Mouse (Mus musculus): ENCODE results near the gene Kcnk15. TPM values are rescaled to one million over a fixed set of nuclear protein-coding genes. Genes with fewer than 3 reads are reported as not detected.

The Kcnk15 gene
- polyA plus RNA-seq, 1 experiment from 2014 or later, result not detected

DNA sequence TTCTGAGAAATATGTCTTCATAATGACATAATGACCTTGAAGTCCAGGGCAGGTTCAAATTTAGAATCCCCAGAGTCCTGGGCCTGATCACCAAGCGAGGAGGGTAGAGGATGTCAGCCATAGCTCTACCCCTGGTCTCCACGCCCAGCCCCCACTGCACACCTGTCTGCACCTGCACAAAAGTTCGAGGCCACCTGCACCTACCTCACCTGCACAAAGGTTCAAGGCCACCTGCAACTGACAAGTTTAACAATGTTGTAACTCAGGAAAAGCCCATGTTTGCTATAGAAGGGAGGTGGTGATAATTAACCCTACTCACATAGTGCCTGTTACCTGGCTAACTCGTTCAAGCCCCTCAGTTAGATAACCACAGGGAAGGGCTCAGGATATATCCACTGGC is 49.0 kb downstream of the Kcnk15 start:
- no peaks in the 10 kb centered on the region for H3K4me1 ChIP-seq (replicated peaks; ENCODE audit: control insufficient read depth, insufficient read depth, low read length)
- WGBS, result 64% methylated on average over 4 of the region's 4 CpGs
- no peaks in the 10 kb centered on the region for H3K36me3 ChIP-seq (ENCODE audit: control insufficient read depth, insufficient read depth, low read length)
- H3K9me3 ChIP-seq (ENCODE audit: control insufficient read depth, low read length), result no peaks in the 10 kb centered on the region
- H3K9ac ChIP-seq (ENCODE audit: low read depth, low read length), result no peak overlapping the region
- ATAC-seq (replicated peaks; ENCODE audit: low FRiP score) (no peak), DNase-seq (ENCODE audit: low spot score) (no peak)
- H3K4me2 ChIP-seq, result no peak overlapping the region
- no peak overlapping the region for H3K4me3 ChIP-seq (ENCODE audit: low read depth, low read length)
- H3K27me3 ChIP-seq (replicated peaks; ENCODE audit: control insufficient read depth, insufficient read depth, low read length), result no peaks in the 10 kb centered on the region
- H3K27ac ChIP-seq (ENCODE audit: low read depth, low read length), result no peak overlapping the region

DNA sequence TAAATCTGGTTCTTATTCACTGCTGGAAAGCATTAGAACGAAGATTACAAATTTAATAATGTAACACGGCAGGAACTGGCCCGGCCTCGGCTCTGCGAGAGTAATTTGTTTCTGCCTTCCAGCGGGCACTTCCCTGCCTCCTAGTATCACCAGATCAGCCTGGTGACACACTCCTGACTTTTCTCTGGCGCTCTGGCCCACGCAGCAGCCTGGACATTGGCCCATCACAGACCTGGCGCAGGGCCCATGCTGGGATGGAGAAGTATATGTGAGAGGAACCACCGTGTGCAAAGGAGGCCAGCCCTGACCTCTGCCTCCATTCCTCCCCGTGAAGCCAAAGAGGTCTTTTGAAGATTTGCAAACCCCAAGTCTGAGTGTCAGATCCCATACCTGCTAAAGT is 50.0 kb downstream of the Kcnk15 start:
- no peak overlapping the region for H3K4me3 ChIP-seq (ENCODE audit: low read depth, low read length)
- no peak overlapping the region for H3K4me2 ChIP-seq
- no peaks in the 10 kb centered on the region for H3K4me1 ChIP-seq (replicated peaks; ENCODE audit: control insufficient read depth, insufficient read depth, low read length)
- 74% methylated on average over 11 of the region's 11 CpGs for WGBS
- no peak overlapping the region for H3K9ac ChIP-seq (ENCODE audit: low read depth, low read length)
- no peaks in the 10 kb centered on the region for H3K36me3 ChIP-seq (ENCODE audit: control insufficient read depth, insufficient read depth, low read length)
- ATAC-seq (replicated peaks; ENCODE audit: low FRiP score), result no peak
- no peaks in the 10 kb centered on the region for H3K27me3 ChIP-seq (replicated peaks; ENCODE audit: control insufficient read depth, insufficient read depth, low read length)
- no peak overlapping the region for H3K27ac ChIP-seq (ENCODE audit: low read depth, low read length)
- no peak for DNase-seq (ENCODE audit: low spot score)
- no peaks in the 10 kb centered on the region for H3K9me3 ChIP-seq (ENCODE audit: control insufficient read depth, low read length)

- Histone ChIP-seq H3K4me3 (ENCODE audit: low read depth, low read length) (no peak overlapping the region), H3K9ac (ENCODE audit: low read depth, low read length) (no peak overlapping the region), H3K36me3 (ENCODE audit: control insufficient read depth, insufficient read depth, low read length) (no peaks in the 10 kb centered on the region), H3K9me3 (ENCODE audit: control insufficient read depth, low read length) (no peaks in the 10 kb centered on the region), H3K27ac (ENCODE audit: low read depth, low read length) (no peak overlapping the region), H3K27me3 (replicated peaks; ENCODE audit: control insufficient read depth, insufficient read depth, low read length) (no peaks in the 10 kb centered on the region), H3K4me1 (replicated peaks; ENCODE audit: control insufficient read depth, insufficient read depth, low read length) (no peaks in the 10 kb centered on the region), H3K4me2 (no peak overlapping the region)
- 72% methylated on average over 4 of the region's 4 CpGs for WGBS
- no peak for ATAC-seq (replicated peaks; ENCODE audit: low FRiP score)
- DNase-seq (ENCODE audit: low spot score), result no peak
Measured at GRCm38 (mm10) chr2:163904323-163904722, 50.9 kb downstream of the Kcnk15 start.

DNA sequence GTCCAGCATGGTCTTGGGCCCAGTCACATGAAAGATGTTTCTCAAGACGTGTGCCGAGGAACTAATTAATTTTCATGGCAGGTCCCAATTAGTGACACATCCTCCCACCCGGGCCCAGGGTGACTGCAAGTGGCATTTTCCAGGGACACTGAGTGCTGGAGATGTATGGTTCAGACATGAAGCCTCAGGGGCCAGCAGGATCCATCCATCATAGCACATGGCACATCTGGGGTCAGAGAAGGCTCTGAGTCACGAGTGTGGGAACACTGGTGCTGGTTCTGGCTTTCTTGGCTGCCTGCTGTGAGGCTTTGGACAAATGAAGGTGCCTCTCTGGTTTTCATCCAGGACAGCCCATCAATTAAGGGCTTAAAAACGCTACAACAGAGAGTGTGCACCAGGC is 53.7 kb downstream of the Kcnk15 start:
- 58% methylated on average over 5 of the region's 5 CpGs for WGBS
- Histone ChIP-seq H3K4me2 (no peak overlapping the region), H3K4me3 (ENCODE audit: low read depth, low read length) (no peak overlapping the region), H3K27me3 (replicated peaks; ENCODE audit: control insufficient read depth, insufficient read depth, low read length) (no peaks in the 10 kb centered on the region), H3K36me3 (ENCODE audit: control insufficient read depth, insufficient read depth, low read length) (no peaks in the 10 kb centered on the region), H3K4me1 (replicated peaks; ENCODE audit: control insufficient read depth, insufficient read depth, low read length) (no peaks in the 10 kb centered on the region), H3K9ac (ENCODE audit: low read depth, low read length) (no peak overlapping the region), H3K9me3 (ENCODE audit: control insufficient read depth, low read length) (no peaks in the 10 kb centered on the region), H3K27ac (ENCODE audit: low read depth, low read length) (no peak overlapping the region)
- no peak for DNase-seq (ENCODE audit: low spot score)
- no peak for ATAC-seq (replicated peaks; ENCODE audit: low FRiP score)

Other genes starting within 250 kb of the Kcnk15 start
- 116 TPM in 2 replicates for gene Serinc3, start 208.5 kb upstream of the Kcnk15 start, polyA plus RNA-seq (2014; fragmentation: Nextera tagmentation; extraction: Ambion mirVana)
- 178 and 186 TPM in 2 replicates for gene Pkig, start 195.3 kb upstream of the Kcnk15 start, polyA plus RNA-seq (2014; fragmentation: Nextera tagmentation; extraction: Ambion mirVana)
- 10.2 and 11.3 TPM in 2 replicates for gene Ada, start 103.4 kb upstream of the Kcnk15 start, polyA plus RNA-seq (2014; fragmentation: Nextera tagmentation; extraction: Ambion mirVana)
- not detected in 2 replicates for gene Ccn5, start 32.8 kb upstream of the Kcnk15 start, polyA plus RNA-seq (2014; fragmentation: Nextera tagmentation; extraction: Ambion mirVana)
- 0.08 and 0.11 TPM in 2 replicates for gene Rims4, start 65.0 kb downstream of the Kcnk15 start, polyA plus RNA-seq (2014; fragmentation: Nextera tagmentation; extraction: Ambion mirVana)
- 228 and 233 TPM in 2 replicates for gene Ywhab, start 141.3 kb downstream of the Kcnk15 start, polyA plus RNA-seq (2014; fragmentation: Nextera tagmentation; extraction: Ambion mirVana)
- 0.78 and 1.2 TPM in 2 replicates for gene Pabpc1l, start 171.8 kb downstream of the Kcnk15 start, polyA plus RNA-seq (2014; fragmentation: Nextera tagmentation; extraction: Ambion mirVana)
- 30.2 and 32.1 TPM in 2 replicates for gene Stk4, start 216.7 kb downstream of the Kcnk15 start, polyA plus RNA-seq (2014; fragmentation: Nextera tagmentation; extraction: Ambion mirVana)
- gene Tomm34, start 217.5 kb downstream of the Kcnk15 start, polyA plus RNA-seq (2014; fragmentation: Nextera tagmentation; extraction: Ambion mirVana), result 57.1 and 58.0 TPM in 2 replicates